Mouse (Mus musculus): ENCODE measurements around the gene Git2. TPM values are rescaled to one million over a fixed set of nuclear protein-coding genes. Genes with fewer than 3 reads are reported as not detected.
A peak's percentile ranks its signal among the peaks of the same experiment; 100 is the strongest.

Git2 gene
- polyA plus RNA-seq, 1 experiment from 2014 or later = 40.1 TPM

GRCm38 (mm10) chr5:114719003-114719927, 56.1 kb downstream of the Git2 start:
- Histone ChIP-seq H3K36me3 (ENCODE audit: control insufficient read depth, insufficient read depth, low read length) (peaks cover 84% of the 10 kb centered on the region), H3K4me1 (ENCODE audit: control insufficient read depth, insufficient read depth, low read length) (no peaks in the 10 kb centered on the region), H3K4me3 (ENCODE audit: low read depth, low read length) (no peak overlapping the region), H3K4me2 (ENCODE audit: low read depth, low read length) (no peak overlapping the region), H3K27me3 (replicated peaks; ENCODE audit: control insufficient read depth, insufficient read depth, low read length) (no peaks in the 10 kb centered on the region), H3K27ac (replicated peaks; ENCODE audit: low read depth, low read length) (no peak overlapping the region), H3K9me3 (ENCODE audit: control insufficient read depth, low read length) (peaks cover under 1% of the 10 kb centered on the region; the same call in 1 of the 2 replicates), H3K9ac (ENCODE audit: low read depth, low read length) (no peak overlapping the region)
- 88% methylated on average over 20 of the region's 20 CpGs for WGBS
- ATAC-seq (ENCODE audit: low read depth) (no peak), DNase-seq (ENCODE audit: low spot score) (no peak)

GRCm38 (mm10) chr5:114718483-114718882, 56.8 kb downstream of the Git2 start:
- H3K27ac ChIP-seq (replicated peaks; ENCODE audit: low read depth, low read length) = no peak overlapping the region
- no peaks in the 10 kb centered on the region for H3K4me1 ChIP-seq (ENCODE audit: control insufficient read depth, insufficient read depth, low read length)
- no peak overlapping the region for H3K9ac ChIP-seq (ENCODE audit: low read depth, low read length)
- WGBS = 90% methylated on average over 13 of the region's 13 CpGs
- H3K27me3 ChIP-seq (replicated peaks; ENCODE audit: control insufficient read depth, insufficient read depth, low read length) = no peaks in the 10 kb centered on the region
- H3K4me2 ChIP-seq (ENCODE audit: low read depth, low read length) = no peak overlapping the region
- ATAC-seq (ENCODE audit: low read depth) (no peak), DNase-seq (ENCODE audit: low spot score) (no peak)
- no peak overlapping the region for H3K4me3 ChIP-seq (ENCODE audit: low read depth, low read length)
- no peaks in the 10 kb centered on the region for H3K9me3 ChIP-seq (ENCODE audit: control insufficient read depth, low read length)
- peaks cover 88% of the 10 kb centered on the region for H3K36me3 ChIP-seq (ENCODE audit: control insufficient read depth, insufficient read depth, low read length)

- no peak for ATAC-seq (ENCODE audit: low read depth)
- no peaks in the 10 kb centered on the region for H3K9me3 ChIP-seq (ENCODE audit: control insufficient read depth, low read length)
- H3K27ac ChIP-seq (replicated peaks; ENCODE audit: low read depth, low read length) = no peak overlapping the region
- H3K4me2 ChIP-seq (ENCODE audit: low read depth, low read length) = no peak overlapping the region
- 94% methylated on average over 8 of the region's 8 CpGs for WGBS
- peaks cover 94% of the 10 kb centered on the region for H3K36me3 ChIP-seq (ENCODE audit: control insufficient read depth, insufficient read depth, low read length)
- no peak overlapping the region for H3K9ac ChIP-seq (ENCODE audit: low read depth, low read length)
- no peaks in the 10 kb centered on the region for H3K4me1 ChIP-seq (ENCODE audit: control insufficient read depth, insufficient read depth, low read length)
- no peak for DNase-seq (ENCODE audit: low spot score)
- H3K4me3 ChIP-seq (ENCODE audit: low read depth, low read length) = no peak overlapping the region
- no peaks in the 10 kb centered on the region for H3K27me3 ChIP-seq (replicated peaks; ENCODE audit: control insufficient read depth, insufficient read depth, low read length)
Observed at GRCm38 (mm10) chr5:114717937-114718336, 57.4 kb downstream of the Git2 start.

GRCm38 (mm10) chr5:114717292-114717691, 58.0 kb downstream of the Git2 start:
- Histone ChIP-seq H3K36me3 (ENCODE audit: control insufficient read depth, insufficient read depth, low read length) (peaks cover 96% of the 10 kb centered on the region), H3K4me2 (ENCODE audit: low read depth, low read length) (no peak overlapping the region), H3K27me3 (replicated peaks; ENCODE audit: control insufficient read depth, insufficient read depth, low read length) (no peaks in the 10 kb centered on the region), H3K4me3 (ENCODE audit: low read depth, low read length) (no peak overlapping the region), H3K4me1 (ENCODE audit: control insufficient read depth, insufficient read depth, low read length) (no peaks in the 10 kb centered on the region), H3K27ac (replicated peaks; ENCODE audit: low read depth, low read length) (no peak overlapping the region), H3K9ac (ENCODE audit: low read depth, low read length) (no peak overlapping the region), H3K9me3 (ENCODE audit: control insufficient read depth, low read length) (no peaks in the 10 kb centered on the region)
- DNase-seq (ENCODE audit: low spot score) (no peak), ATAC-seq (ENCODE audit: low read depth) (no peak)
- 86% methylated on average over 11 of the region's 12 CpGs for WGBS

- H3K4me2 ChIP-seq (ENCODE audit: low read depth, low read length) = no peak overlapping the region
- no peaks in the 10 kb centered on the region for H3K9me3 ChIP-seq (ENCODE audit: control insufficient read depth, low read length)
- peaks cover 96% of the 10 kb centered on the region for H3K36me3 ChIP-seq (ENCODE audit: control insufficient read depth, insufficient read depth, low read length)
- no peak overlapping the region for H3K9ac ChIP-seq (ENCODE audit: low read depth, low read length)
- H3K4me1 ChIP-seq (ENCODE audit: control insufficient read depth, insufficient read depth, low read length) = no peaks in the 10 kb centered on the region
- no peak overlapping the region for H3K27ac ChIP-seq (replicated peaks; ENCODE audit: low read depth, low read length)
- WGBS = 94% methylated on average over 16 of the region's 18 CpGs
- no peak overlapping the region for H3K4me3 ChIP-seq (ENCODE audit: low read depth, low read length)
- no peak for DNase-seq (ENCODE audit: low spot score)
- no peaks in the 10 kb centered on the region for H3K27me3 ChIP-seq (replicated peaks; ENCODE audit: control insufficient read depth, insufficient read depth, low read length)
- no peak for ATAC-seq (ENCODE audit: low read depth)
Observed at GRCm38 (mm10) chr5:114714551-114714950, 60.8 kb downstream of the Git2 start.

- Histone ChIP-seq H3K4me3 (ENCODE audit: low read depth, low read length) (no peak overlapping the region), H3K36me3 (ENCODE audit: control insufficient read depth, insufficient read depth, low read length) (peaks cover 51% of the 10 kb centered on the region), H3K27me3 (replicated peaks; ENCODE audit: control insufficient read depth, insufficient read depth, low read length) (no peaks in the 10 kb centered on the region), H3K9ac (ENCODE audit: low read depth, low read length) (no peak overlapping the region), H3K9me3 (ENCODE audit: control insufficient read depth, low read length) (no peaks in the 10 kb centered on the region), H3K4me1 (ENCODE audit: control insufficient read depth, insufficient read depth, low read length) (0 out of 2 replicates have a peak, but pooled peaks cover 5% of the 10 kb centered on the region), H3K27ac (replicated peaks; ENCODE audit: low read depth, low read length) (no peak overlapping the region), H3K4me2 (ENCODE audit: low read depth, low read length) (no peak overlapping the region)
- ATAC-seq (ENCODE audit: low read depth) (no peak), DNase-seq (ENCODE audit: low spot score) (no peak)
- 88% methylated on average over 18 of the region's 21 CpGs for WGBS
Observed at GRCm38 (mm10) chr5:114709357-114709756, 66.0 kb downstream of the Git2 start.

- 0 out of 2 replicates have a peak, but pooled peaks cover 5% of the 10 kb centered on the region for H3K4me1 ChIP-seq (ENCODE audit: control insufficient read depth, insufficient read depth, low read length)
- peak overlapping the region; percentile 85 for H3K4me3 ChIP-seq (ENCODE audit: low read depth, low read length)
- peak overlapping the region; percentile 78; the same call in 1 of the 2 replicates for H3K9ac ChIP-seq (ENCODE audit: low read depth, low read length)
- peak overlapping the region; percentile 65 for H3K4me2 ChIP-seq (ENCODE audit: low read depth, low read length)
- no peak overlapping the region for H3K27ac ChIP-seq (replicated peaks; ENCODE audit: low read depth, low read length)
- H3K27me3 ChIP-seq (replicated peaks; ENCODE audit: control insufficient read depth, insufficient read depth, low read length) = no peaks in the 10 kb centered on the region
- DNase-seq (ENCODE audit: low spot score) (no peak), ATAC-seq (ENCODE audit: low read depth) (no peak)
- peaks cover 43% of the 10 kb centered on the region for H3K36me3 ChIP-seq (ENCODE audit: control insufficient read depth, insufficient read depth, low read length)
- no peaks in the 10 kb centered on the region for H3K9me3 ChIP-seq (ENCODE audit: control insufficient read depth, low read length)
- 50% methylated on average over 15 of the region's 15 CpGs for WGBS
Observed at GRCm38 (mm10) chr5:114708491-114708890, 66.8 kb downstream of the Git2 start.

- Histone ChIP-seq H3K4me3 (ENCODE audit: low read depth, low read length) (peak within 1 kb of the TSS; percentile 85), H3K27me3 (replicated peaks; ENCODE audit: control insufficient read depth, insufficient read depth, low read length) (no peaks in the 10 kb centered on the region), H3K36me3 (ENCODE audit: control insufficient read depth, insufficient read depth, low read length) (peaks cover 34% of the 10 kb centered on the region), H3K27ac (replicated peaks; ENCODE audit: low read depth, low read length) (no peak within 1 kb of the TSS), H3K4me1 (ENCODE audit: control insufficient read depth, insufficient read depth, low read length) (0 out of 2 replicates have a peak, but pooled peaks cover 5% of the 10 kb centered on the region), H3K9me3 (ENCODE audit: control insufficient read depth, low read length) (no peaks in the 10 kb centered on the region), H3K4me2 (ENCODE audit: low read depth, low read length) (peak within 1 kb of the TSS; percentile 65), H3K9ac (ENCODE audit: low read depth, low read length) (peak within 1 kb of the TSS; percentile 78)
- 3% methylated on average over 37 of the region's 49 CpGs for WGBS
- ATAC-seq (ENCODE audit: low read depth) = peak; percentile 81
- DNase-seq (ENCODE audit: low spot score) = peak; percentile 95
Observed at GRCm38 (mm10) chr5:114707265-114708068, 67.8 kb downstream of the Git2 start, which contains the start of gene Tchp. Tchp (plus strand) TSS chr5:114707760.

Data from embryonic facial prominence, embryonic 14.5 days (tissue).